Mouse (Mus musculus): ENCODE measurements at regions not wholly inside any gene's neighbourhood (a gene's known extent, or its start where the extent isn't known, plus 50 kb on each side); places are given as distances from the start of the nearest gene placed in this dataset.

DNA sequence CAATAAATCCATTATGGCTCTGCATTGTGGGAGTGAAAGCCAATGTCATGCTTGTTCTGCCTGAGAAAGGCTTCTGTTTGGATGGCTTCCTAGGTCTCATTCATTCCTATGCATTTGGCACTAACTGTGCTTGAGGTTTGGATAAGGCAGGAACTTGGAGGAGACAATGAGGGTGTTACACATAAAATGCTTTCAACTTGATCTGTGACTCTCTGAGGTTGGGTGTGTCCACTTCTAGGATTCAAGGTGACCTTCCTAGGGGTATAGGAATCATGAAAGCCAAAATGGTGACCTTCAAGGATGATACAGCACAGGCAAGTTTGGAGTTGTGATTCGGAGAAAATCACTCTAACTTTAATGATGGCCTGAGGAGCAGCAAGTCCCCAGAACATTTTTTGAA lies 682.5 kb downstream of the Inhba start:
- no peak for TF ChIP-seq CTCF (IDR thresholded peaks at IDR 0.05)
- intact Hi-C loops (cut with DNase I): no loop called here
- no peak overlapping the region for H3K27ac ChIP-seq
- H3K4me3 ChIP-seq: no peak overlapping the region
- no peak for DNase-seq (ENCODE audit: extremely low spot score in 1 of 2, low spot score in 2 of 2)

DNA sequence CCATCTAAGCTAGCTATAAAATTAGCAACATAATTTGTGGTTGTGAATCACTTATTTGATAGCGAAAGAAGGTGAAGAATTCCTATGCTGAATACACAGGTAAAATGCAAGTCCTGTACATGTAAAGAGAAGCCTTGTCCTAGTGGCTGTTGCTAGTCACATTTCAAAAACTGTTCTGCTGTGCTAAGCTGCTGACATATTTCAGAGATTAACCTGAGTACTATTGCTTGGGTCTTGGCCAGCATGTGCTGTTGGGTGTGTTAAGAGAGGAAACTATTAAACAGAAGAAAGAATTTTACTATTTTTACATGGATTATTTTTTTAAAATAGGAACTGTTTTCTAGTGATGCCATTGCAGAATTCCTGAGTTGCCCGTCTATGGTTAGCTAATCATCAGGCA lies 689.3 kb downstream of the Inhba start:
- Histone ChIP-seq H3K4me3 (no peak overlapping the region), H3K27ac (no peak overlapping the region)
- intact Hi-C loops (cut with DNase I): no loop called here
- TF ChIP-seq CTCF (IDR thresholded peaks at IDR 0.05): no peak
- no peak for DNase-seq (ENCODE audit: extremely low spot score in 1 of 2, low spot score in 2 of 2)

DNA sequence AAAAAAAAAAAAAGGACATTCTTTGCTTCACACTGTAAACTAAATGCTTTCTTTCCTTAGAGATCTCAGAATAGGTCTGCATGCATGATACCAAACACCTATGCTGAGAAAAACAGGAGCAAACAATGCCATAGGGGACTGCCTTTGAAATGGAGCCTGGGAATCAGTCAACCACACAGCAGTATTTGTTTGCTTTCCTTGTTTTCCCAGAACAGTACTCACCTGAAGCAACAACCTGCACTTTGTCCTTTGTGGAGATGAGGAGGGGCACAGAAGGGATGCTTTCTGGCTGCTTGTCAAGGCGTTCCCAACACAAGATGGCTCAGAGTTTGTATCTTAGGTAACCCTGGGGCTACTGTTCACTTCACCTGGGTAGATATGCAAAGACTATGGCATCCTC lies 690.5 kb downstream of the Inhba start:
- no peak for DNase-seq (ENCODE audit: extremely low spot score in 1 of 2, low spot score in 2 of 2)
- intact Hi-C loops (cut with DNase I): no loop called here
- H3K4me3 ChIP-seq: no peak overlapping the region
- TF ChIP-seq CTCF (IDR thresholded peaks at IDR 0.05): no peak
- H3K27ac ChIP-seq: no peak overlapping the region

DNA sequence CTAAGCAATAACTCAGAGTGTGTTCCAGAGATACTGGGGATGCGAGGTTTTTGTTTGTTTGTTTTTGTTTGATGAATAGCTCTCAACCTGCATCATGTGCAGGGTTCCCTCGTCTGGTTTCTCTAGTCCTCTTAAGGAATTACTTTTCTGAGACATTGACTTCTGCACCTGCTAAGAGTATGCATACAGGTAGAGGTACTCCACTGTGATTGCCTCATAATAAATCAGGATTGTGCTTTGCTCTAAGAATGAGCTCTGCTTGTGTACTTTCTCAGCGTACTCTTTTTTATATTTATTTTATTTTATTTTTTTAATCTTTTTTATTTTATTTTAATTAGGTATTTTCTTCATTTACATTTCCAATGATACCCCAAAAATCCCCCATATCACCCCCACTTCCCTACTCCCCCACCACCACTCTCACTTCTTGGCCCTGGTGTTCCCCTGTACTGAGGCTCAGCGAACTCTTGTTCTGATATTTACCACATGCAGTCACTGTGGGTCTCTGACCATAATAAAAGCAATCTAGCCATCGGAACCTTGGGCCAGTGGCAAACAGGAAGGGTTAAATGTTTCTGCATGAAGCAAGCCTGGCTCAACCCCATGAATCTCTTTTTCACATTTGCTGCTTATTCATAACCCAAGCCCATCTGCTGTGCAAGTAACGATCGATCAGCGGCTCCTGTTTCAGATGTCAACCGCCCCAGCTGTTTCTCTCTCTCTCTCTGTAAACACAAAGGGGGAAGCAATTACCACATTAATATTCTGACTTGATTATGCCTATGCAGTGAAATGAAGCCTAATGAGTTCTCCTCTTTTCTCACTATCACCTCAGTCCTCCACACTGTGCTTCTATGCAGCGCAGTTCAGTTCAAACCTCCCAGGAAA lies 693.8 kb downstream of the Inhba start:
- DNase-seq (ENCODE audit: extremely low spot score in 1 of 2, low spot score in 2 of 2): no peak
- no peak overlapping the region for H3K4me3 ChIP-seq
- intact Hi-C loops (cut with DNase I): no loop called here
- H3K27ac ChIP-seq: no peak overlapping the region
- no peak for TF ChIP-seq CTCF (IDR thresholded peaks at IDR 0.05)

DNA sequence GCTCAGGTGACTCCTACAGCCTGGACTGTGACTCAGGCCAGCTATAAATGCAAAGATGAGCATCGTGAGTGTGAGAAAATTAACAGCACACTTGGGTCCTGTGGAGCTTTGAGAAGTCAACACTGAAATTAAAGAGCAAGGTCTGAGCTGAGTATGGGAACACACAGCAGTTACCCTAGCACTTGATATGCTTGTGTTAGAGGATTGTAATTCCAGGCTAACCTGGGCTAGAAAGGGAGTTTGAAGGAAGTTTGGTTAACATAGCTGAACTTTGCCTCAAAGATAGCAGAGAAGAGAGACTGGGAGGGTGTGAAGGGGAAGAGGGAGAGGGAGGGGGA lies 694.4 kb downstream of the Inhba start:
- intact Hi-C loops (cut with DNase I): no loop called here
- Histone ChIP-seq H3K4me3 (no peak overlapping the region), H3K27ac (no peak overlapping the region)
- TF ChIP-seq CTCF (IDR thresholded peaks at IDR 0.05): no peak
- DNase-seq (ENCODE audit: extremely low spot score in 1 of 2, low spot score in 2 of 2): no peak

DNA sequence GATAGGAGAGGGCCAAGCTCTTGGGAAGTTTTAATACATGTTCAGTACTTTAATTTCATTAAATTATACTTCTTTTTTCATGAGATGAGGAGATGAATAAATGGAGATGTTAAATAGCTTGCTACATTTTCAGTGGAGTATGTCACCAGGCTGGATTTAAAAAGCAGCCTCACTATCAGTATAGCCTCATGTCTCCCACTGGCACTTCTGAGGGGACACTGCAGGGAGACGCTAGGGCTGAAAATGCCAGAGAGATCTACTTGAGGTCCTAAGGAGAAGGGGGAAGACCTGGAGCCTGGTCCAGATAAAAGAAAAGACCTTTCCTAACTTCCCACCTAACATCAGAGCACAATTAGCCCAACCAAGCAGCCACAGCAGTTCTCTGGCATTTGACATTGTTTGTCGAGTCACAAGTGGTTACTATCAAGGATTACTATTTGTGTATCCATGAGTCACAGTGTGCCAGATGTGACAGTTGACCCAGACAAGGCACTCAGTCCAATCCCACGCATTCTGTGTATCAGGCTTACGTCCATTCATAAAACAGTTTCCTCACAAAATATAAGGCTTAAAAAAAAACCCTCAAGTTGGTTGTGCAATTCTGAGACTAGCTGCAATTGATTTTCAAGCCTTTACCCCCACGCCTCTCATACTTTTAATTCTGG lies 703.8 kb downstream of the Inhba start:
- Histone ChIP-seq H3K27ac (no peak overlapping the region), H3K4me3 (no peak overlapping the region)
- intact Hi-C loops (cut with DNase I): no loop called here
- TF ChIP-seq CTCF (IDR thresholded peaks at IDR 0.05): no peak
- no peak for DNase-seq (ENCODE audit: extremely low spot score in 1 of 2, low spot score in 2 of 2)

DNA sequence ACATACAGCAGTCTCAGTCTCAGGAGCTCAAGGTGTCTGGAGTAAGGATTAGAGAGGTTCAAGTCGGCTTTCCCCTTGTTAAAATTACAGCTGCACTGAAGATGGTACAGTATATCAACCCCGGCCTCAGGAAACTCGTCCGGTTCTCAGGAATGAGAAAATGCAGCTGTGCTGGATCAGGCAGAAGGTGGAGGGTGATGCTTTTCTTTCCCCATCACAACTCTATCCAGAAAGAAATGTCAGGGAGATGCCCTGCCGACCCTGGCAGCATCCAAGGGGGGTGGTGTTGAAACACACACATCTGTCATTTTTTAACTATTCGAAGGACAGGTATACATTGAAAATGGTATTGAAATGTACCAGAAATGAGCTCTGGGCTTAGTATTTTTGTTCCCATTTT lies 704.7 kb downstream of the Inhba start:
- H3K4me3 ChIP-seq: no peak overlapping the region
- TF ChIP-seq CTCF (IDR thresholded peaks at IDR 0.05): no peak
- intact Hi-C loops (cut with DNase I): no loop called here
- DNase-seq (ENCODE audit: extremely low spot score in 1 of 2, low spot score in 2 of 2): no peak
- no peak overlapping the region for H3K27ac ChIP-seq

DNA sequence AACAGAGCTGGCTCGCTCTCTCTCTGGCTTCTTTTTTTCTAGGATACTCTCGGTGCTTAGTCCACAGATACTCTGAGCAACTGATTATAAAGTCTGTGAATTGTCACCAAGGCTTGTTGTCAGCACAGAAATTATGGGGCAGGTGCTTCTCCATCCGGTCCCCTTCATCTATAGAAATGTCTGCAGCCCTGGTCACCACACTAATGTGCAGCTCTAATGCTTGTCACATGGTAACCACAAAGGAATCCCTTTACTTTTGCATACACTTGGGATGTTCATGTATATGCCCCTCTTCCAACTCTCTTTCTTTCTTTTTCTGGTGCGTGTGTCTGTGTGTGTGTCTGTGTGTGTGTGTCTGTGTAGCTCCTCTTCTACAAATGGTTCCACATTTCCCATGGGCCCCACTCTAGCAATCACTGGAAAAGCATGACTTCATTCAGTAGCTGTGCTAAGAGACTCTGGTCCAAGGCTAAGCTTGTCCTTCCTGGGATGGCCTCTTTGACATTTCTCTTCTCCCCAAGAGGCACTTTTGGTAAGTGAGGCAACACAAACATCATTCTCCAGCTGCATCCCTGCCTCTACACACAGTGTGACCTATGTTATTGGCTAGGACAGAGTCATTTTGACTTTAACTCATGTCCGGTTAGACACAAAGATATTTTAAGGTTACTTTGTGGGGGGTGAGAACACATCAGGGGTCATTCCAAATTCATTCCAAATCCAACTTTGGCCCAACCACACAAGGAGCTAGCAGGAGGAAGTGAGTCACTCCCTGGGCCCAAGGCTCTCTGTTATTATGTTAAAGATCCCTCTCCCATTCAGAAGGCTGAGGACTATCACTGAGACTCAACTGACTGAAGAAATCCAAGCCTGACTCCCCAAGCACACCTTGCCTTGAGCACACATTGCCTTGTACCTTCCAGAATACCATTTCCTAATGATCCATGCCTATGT lies 705.4 kb downstream of the Inhba start:
- Histone ChIP-seq H3K4me3 (no peak overlapping the region), H3K27ac (no peak overlapping the region)
- no peak for DNase-seq (ENCODE audit: extremely low spot score in 1 of 2, low spot score in 2 of 2)
- intact Hi-C loops (cut with DNase I): no loop called here
- TF ChIP-seq CTCF (IDR thresholded peaks at IDR 0.05): no peak

DNA sequence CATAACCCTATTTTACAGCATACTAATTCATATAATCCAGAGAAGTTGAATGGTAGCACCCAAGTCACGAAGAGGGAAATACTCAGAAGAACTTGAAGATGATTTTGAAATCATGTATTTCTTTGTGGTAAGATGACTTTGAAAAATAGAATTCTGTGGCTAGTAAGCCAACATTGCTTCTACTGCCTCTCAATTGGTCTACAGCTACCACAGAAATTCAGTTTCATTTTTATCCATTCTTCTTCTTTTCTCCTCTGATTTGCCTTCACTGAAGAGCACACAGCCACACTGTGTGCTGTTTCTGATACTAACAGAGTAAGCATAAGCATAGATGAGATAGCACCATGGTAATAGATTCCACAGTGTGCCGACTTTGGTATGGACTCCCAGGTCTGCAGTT lies 708.4 kb downstream of the Inhba start:
- Histone ChIP-seq H3K27ac (no peak overlapping the region), H3K4me3 (no peak overlapping the region)
- no peak for TF ChIP-seq CTCF (IDR thresholded peaks at IDR 0.05)
- intact Hi-C loops (cut with DNase I): no loop called here
- no peak for DNase-seq (ENCODE audit: extremely low spot score in 1 of 2, low spot score in 2 of 2)

DNA sequence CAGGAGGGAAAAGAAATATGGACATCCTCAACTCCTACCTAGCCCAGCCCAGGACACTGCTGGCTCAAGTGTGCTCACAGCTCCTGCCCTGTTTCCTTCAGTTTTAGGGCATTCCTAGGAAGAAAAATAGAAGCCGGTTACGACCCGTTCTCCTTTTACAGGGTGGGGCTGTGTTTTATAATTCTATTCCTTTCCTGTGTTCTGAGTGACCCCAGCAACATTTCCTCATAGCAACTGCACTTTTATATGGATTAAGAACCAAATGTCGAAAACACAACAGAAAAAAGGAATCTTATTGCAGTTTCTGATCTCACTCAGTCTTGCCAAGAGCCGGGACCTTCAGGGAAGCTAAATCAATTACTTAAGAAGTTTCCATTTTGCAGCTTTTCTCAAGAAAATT lies 713.7 kb downstream of the Inhba start:
- no peak for DNase-seq (ENCODE audit: extremely low spot score in 1 of 2, low spot score in 2 of 2)

DNA sequence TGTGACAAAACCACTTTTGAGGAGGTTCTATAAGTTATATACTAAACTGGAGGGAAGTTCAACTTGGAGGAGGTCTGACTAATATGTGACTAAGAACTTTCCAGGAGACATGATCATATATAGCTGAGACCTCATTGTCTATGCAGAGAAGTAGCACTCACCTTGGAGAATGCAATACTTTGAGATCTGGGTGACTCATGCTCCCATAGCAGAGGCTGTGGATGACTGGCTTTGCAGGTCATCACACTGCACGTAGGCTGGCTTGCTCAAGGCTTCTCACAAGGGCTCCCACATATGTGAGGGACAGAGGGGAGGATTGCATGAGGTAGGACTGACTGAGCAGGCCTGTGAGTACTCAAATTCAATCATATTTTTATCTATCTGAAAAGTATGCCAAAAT lies 726.7 kb downstream of the Inhba start:
- no peak for TF ChIP-seq CTCF (IDR thresholded peaks at IDR 0.05)
- no peak for DNase-seq (ENCODE audit: extremely low spot score in 1 of 2, low spot score in 2 of 2)
- intact Hi-C loops (cut with DNase I): no loop called here
- no peak overlapping the region for H3K4me3 ChIP-seq
- H3K27ac ChIP-seq: no peak overlapping the region

More for the DNA sequence above, 713.7 kb downstream of the Inhba start:
- Histone ChIP-seq H3K4me3 (no peak overlapping the region), H3K27ac (no peak overlapping the region)
- no peak for TF ChIP-seq CTCF (IDR thresholded peaks at IDR 0.05)
- intact Hi-C loops (cut with DNase I): no loop called here

DNA sequence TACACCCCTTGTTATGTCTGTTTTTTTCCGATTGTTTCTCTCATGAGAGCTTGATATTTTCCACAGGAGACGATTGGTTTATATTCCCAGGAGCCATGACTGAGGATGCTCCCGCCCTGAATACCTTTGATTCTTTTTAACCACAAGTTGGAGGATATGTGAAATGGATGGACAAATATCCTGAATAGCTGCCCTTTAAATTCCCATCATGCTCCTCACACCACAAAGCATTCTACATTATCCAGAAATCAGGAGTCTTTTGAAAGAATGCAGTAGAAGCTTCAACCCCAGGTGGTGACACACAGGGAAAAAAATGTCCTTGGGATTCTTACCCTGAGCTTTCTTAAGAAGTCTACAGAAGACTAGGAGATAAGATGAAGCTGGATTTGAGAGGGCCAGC lies 727.9 kb downstream of the Inhba start:
- no peak for TF ChIP-seq CTCF (IDR thresholded peaks at IDR 0.05)
- Histone ChIP-seq H3K4me3 (no peak overlapping the region), H3K27ac (no peak overlapping the region)
- intact Hi-C loops (cut with DNase I): no loop called here
- no peak for DNase-seq (ENCODE audit: extremely low spot score in 1 of 2, low spot score in 2 of 2)
